Comparison of ENCODE assay signal across 8 mouse cellular contexts in genomic region chr1:35653119-35653956, GRCm38 (mm10).
DNase-seq lines count a peak whose midpoint lies in the region; ATAC-seq and TF ChIP-seq lines count a peak whose summit lies in the region.

No protein-coding gene starts in this region.

- H3K36me3 ChIP-seq in hindbrain, embryonic 14.5 days (replicated peaks; ENCODE audit: control insufficient read depth, insufficient read depth), result no peaks in the 10 kb centered on the region
- no peaks in the 10 kb centered on the region for H3K36me3 ChIP-seq in hindbrain, embryonic 12.5 days
- no peaks in the 10 kb centered on the region for H3K36me3 ChIP-seq in intestine, postnatal 0 days (ENCODE audit: control insufficient read depth, insufficient read depth)

- H3K27ac ChIP-seq in hindbrain, embryonic 14.5 days, result peak overlapping the region; percentile 61
- no peak overlapping the region for H3K27ac ChIP-seq in hindbrain, embryonic 12.5 days
- H3K27ac ChIP-seq in layer of hippocampus, adult 2 months, result no peak overlapping the region
- H3K27ac ChIP-seq in intestine, postnatal 0 days (ENCODE audit: low read depth, low read length), result no peak overlapping the region

- no peak overlapping the region for H3K4me3 ChIP-seq in hindbrain, embryonic 14.5 days (replicated peaks; ENCODE audit: low read length)
- no peak overlapping the region for H3K4me3 ChIP-seq in hindbrain, embryonic 12.5 days
- no peak overlapping the region for H3K4me3 ChIP-seq in layer of hippocampus, adult 2 months
- H3K4me3 ChIP-seq in intestine, postnatal 0 days (ENCODE audit: low read depth, low read length), result no peak overlapping the region

- no peak overlapping the region for H3K4me2 ChIP-seq in hindbrain, embryonic 14.5 days (replicated peaks)
- H3K4me2 ChIP-seq in hindbrain, embryonic 12.5 days (replicated peaks), result no peak overlapping the region
- H3K4me2 ChIP-seq in intestine, postnatal 0 days (replicated peaks; ENCODE audit: low read depth), result no peak overlapping the region

- no peaks in the 10 kb centered on the region for H3K9me3 ChIP-seq in hindbrain, embryonic 14.5 days (ENCODE audit: control insufficient read depth, low read length)
- no peaks in the 10 kb centered on the region for H3K9me3 ChIP-seq in hindbrain, embryonic 12.5 days (replicated peaks)
- H3K9me3 ChIP-seq in intestine, postnatal 0 days (ENCODE audit: control insufficient read depth), result no peaks in the 10 kb centered on the region

- peaks cover 4% of the 10 kb centered on the region; the same call in 1 of the 2 replicates for H3K4me1 ChIP-seq in hindbrain, embryonic 14.5 days (replicated peaks; ENCODE audit: control insufficient read depth, insufficient read depth, low read length)
- no peaks in the 10 kb centered on the region for H3K4me1 ChIP-seq in hindbrain, embryonic 12.5 days
- no peaks in the 10 kb centered on the region for H3K4me1 ChIP-seq in intestine, postnatal 0 days (replicated peaks; ENCODE audit: control insufficient read depth, insufficient read depth, low read length)

- no peak for TF ChIP-seq CTCF in layer of hippocampus, adult 2 months (conservative IDR thresholded peaks at IDR 0.05)
- TF ChIP-seq CTCF in intestine, postnatal 0 days (IDR thresholded peaks at IDR 0.05; ENCODE audit: low read depth), result no peak

- ATAC-seq in hindbrain, embryonic 14.5 days (ENCODE audit: low FRiP score), result peak; percentile 64; the same call in 1 of the 2 replicates
- ATAC-seq in hindbrain, embryonic 12.5 days (ENCODE audit: low FRiP score), result no peak
- peak; percentile 95 for ATAC-seq in activated CD4-positive, CD25-positive, alpha-beta regulatory T cell, adult 4 months
- ATAC-seq in intestine, postnatal 0 days, result no peak

- 58% methylated on average over 13 of the region's 13 CpGs for WGBS in hindbrain, embryonic 14.5 days
- 69% methylated on average over 13 of the region's 13 CpGs for WGBS in hindbrain, embryonic 12.5 days
- WGBS in intestine, postnatal 0 days, result 69% methylated on average over 13 of the region's 13 CpGs

- H3K9ac ChIP-seq in hindbrain, embryonic 14.5 days, result no peak overlapping the region
- H3K9ac ChIP-seq in hindbrain, embryonic 12.5 days, result no peak overlapping the region
- no peak overlapping the region for H3K9ac ChIP-seq in intestine, postnatal 0 days (ENCODE audit: low read depth, low read length)

- peak; percentile 51 for DNase-seq in hindbrain, embryonic 14.5 days (ENCODE audit: low spot score)
- DNase-seq in layer of hippocampus, adult 2 months (ENCODE audit: low spot score in 2 of 2), result peak; percentile 3 to 15
- peak; percentile 11 to 33 for DNase-seq in spleen, postnatal 14 days (ENCODE audit: low spot score in 2 of 2)
- no peak for DNase-seq in kidney, postnatal 36 days
- DNase-seq in adrenal gland, postnatal 25 days, result no peak

- H3K27me3 ChIP-seq in hindbrain, embryonic 14.5 days (ENCODE audit: control insufficient read depth, insufficient read depth, low read length), result no peaks in the 10 kb centered on the region
- no peaks in the 10 kb centered on the region for H3K27me3 ChIP-seq in hindbrain, embryonic 12.5 days
- no peaks in the 10 kb centered on the region for H3K27me3 ChIP-seq in intestine, postnatal 0 days (replicated peaks; ENCODE audit: control insufficient read depth, insufficient read depth, low read length)

Comparison
In these comparisons a context has a peak if more than half of its experiments do, and no peak if none do; other contexts are left out.
1. ATAC-seq: peak in hindbrain, embryonic 14.5 days (single experiment) and activated CD4-positive, CD25-positive, alpha-beta regulatory T cell, adult 4 months (single experiment); none in hindbrain, embryonic 12.5 days (single experiment) and intestine, postnatal 0 days (single experiment).
2. DNase-seq: peak in hindbrain, embryonic 14.5 days (single experiment), layer of hippocampus, adult 2 months (2 of 2) and spleen, postnatal 14 days (2 of 2); none in kidney, postnatal 36 days (0 of 2) and adrenal gland, postnatal 25 days (single experiment).